In genomic region chr17:86802351-86802985, GRCm38 (mm10) we compare ENCODE assay signal across 9 mouse cellular contexts. TPM values are rescaled to one million over a fixed set of nuclear protein-coding genes. Genes with fewer than 3 reads are reported as not detected.
A peak's percentile ranks its signal among the peaks of the same experiment; 100 is the strongest.
DNase-seq lines count a peak whose midpoint lies in the region; ATAC-seq lines count a peak whose summit lies in the region.
"Had no signal": no experiment of that assay in that cellular context is flagged by ENCODE, and none has a peak within 500 bp of the region (broad histone marks: within the 10 kb centered on the region; RNA-seq: fewer than 3 reads in every experiment).

No protein-coding gene starts in this region.

- H3K4me3 ChIP-seq in limb, embryonic 12.5 days (replicated peaks) = no peak overlapping the region
- H3K4me3 ChIP-seq in limb, embryonic 10.5 days = no peak overlapping the region
- H3K4me3 ChIP-seq in embryonic facial prominence, embryonic 10.5 days = no peak overlapping the region
- H3K4me3 ChIP-seq in intestine, embryonic 15.5 days (replicated peaks) = no peak overlapping the region
- H3K4me3 ChIP-seq: liver, embryonic 15.5 days had no signal

- H3K4me1 ChIP-seq in limb, embryonic 12.5 days (replicated peaks) = peaks cover 29% of the 10 kb centered on the region
- H3K4me1 ChIP-seq in limb, embryonic 10.5 days = peaks cover 21% of the 10 kb centered on the region
- H3K4me1 ChIP-seq in embryonic facial prominence, embryonic 10.5 days = peaks cover 18% of the 10 kb centered on the region
- H3K4me1 ChIP-seq in intestine, embryonic 15.5 days (replicated peaks) = peaks cover 16% of the 10 kb centered on the region

- no peak overlapping the region for H3K4me2 ChIP-seq in limb, embryonic 12.5 days
- no peak overlapping the region for H3K4me2 ChIP-seq in intestine, embryonic 15.5 days (replicated peaks)
- H3K4me2 ChIP-seq: liver, embryonic 15.5 days had no signal

- WGBS in limb, embryonic 12.5 days = 57% methylated on average over 9 of the region's 9 CpGs
- 57% methylated on average over 9 of the region's 9 CpGs for WGBS in limb, embryonic 10.5 days
- 66% methylated on average over 9 of the region's 9 CpGs for WGBS in embryonic facial prominence, embryonic 10.5 days
- 64% methylated on average over 9 of the region's 9 CpGs for WGBS in intestine, embryonic 15.5 days

- 0 out of 2 replicates have a peak overlapping the region, but pooled peaks have one; percentile 56 for H3K27ac ChIP-seq in limb, embryonic 12.5 days
- no peak overlapping the region for H3K27ac ChIP-seq in limb, embryonic 10.5 days
- 0 out of 2 replicates have a peak overlapping the region, but pooled peaks have one; percentile 6 for H3K27ac ChIP-seq in embryonic facial prominence, embryonic 10.5 days (replicated peaks)
- H3K27ac ChIP-seq in intestine, embryonic 15.5 days = 0 out of 2 replicates have a peak overlapping the region, but pooled peaks have one; percentile 20
- H3K27ac ChIP-seq: liver, embryonic 15.5 days had no signal

- H3K9me3 ChIP-seq in limb, embryonic 12.5 days = no peaks in the 10 kb centered on the region
- no peaks in the 10 kb centered on the region for H3K9me3 ChIP-seq in limb, embryonic 10.5 days (replicated peaks)
- no peaks in the 10 kb centered on the region for H3K9me3 ChIP-seq in embryonic facial prominence, embryonic 10.5 days
- no peaks in the 10 kb centered on the region for H3K9me3 ChIP-seq in intestine, embryonic 15.5 days
- H3K9me3 ChIP-seq: liver, embryonic 15.5 days had no signal

- ATAC-seq in limb, embryonic 12.5 days (ENCODE audit: insufficient number of reproducible peaks, insufficient read depth, low FRiP score, low TSS enrichment, low read depth) = no peak
- no peak for ATAC-seq in intestine, embryonic 15.5 days
- ATAC-seq in erythroblast, adult 5-6 weeks (replicated peaks; ENCODE audit: low FRiP score, poor library complexity, severe bottlenecking) = no peak

- H3K36me3 ChIP-seq in limb, embryonic 12.5 days = no peaks in the 10 kb centered on the region
- no peaks in the 10 kb centered on the region for H3K36me3 ChIP-seq in limb, embryonic 10.5 days
- no peaks in the 10 kb centered on the region for H3K36me3 ChIP-seq in embryonic facial prominence, embryonic 10.5 days (replicated peaks)
- H3K36me3 ChIP-seq in intestine, embryonic 15.5 days = no peaks in the 10 kb centered on the region
- H3K36me3 ChIP-seq: liver, embryonic 15.5 days had no signal

- 0 out of 2 replicates have a peak, but pooled peaks cover 5% of the 10 kb centered on the region for H3K27me3 ChIP-seq in limb, embryonic 12.5 days
- H3K27me3 ChIP-seq in limb, embryonic 10.5 days (ENCODE audit: low read depth, poor library complexity, severe bottlenecking) = no peaks in the 10 kb centered on the region
- H3K27me3 ChIP-seq in embryonic facial prominence, embryonic 10.5 days (replicated peaks; ENCODE audit: low read depth, poor library complexity, severe bottlenecking) = no peaks in the 10 kb centered on the region; the same call in 1 of the 2 replicates
- H3K27me3 ChIP-seq in intestine, embryonic 15.5 days (replicated peaks) = no peaks in the 10 kb centered on the region
- H3K27me3 ChIP-seq: liver, embryonic 15.5 days had no signal

- no peak for DNase-seq in limb, embryonic 10.5 days (ENCODE audit: low spot score)
- DNase-seq in embryonic facial prominence, embryonic 10.5 days (ENCODE audit: low spot score) = no peak
- DNase-seq in lung, postnatal 36 days = peak; percentile 82
- DNase-seq in urinary bladder, postnatal 25 days (ENCODE audit: low spot score) = no peak
- no peak for DNase-seq in layer of hippocampus, adult 18-20 months (ENCODE audit: low spot score in 2 of 2)

- H3K9ac ChIP-seq in limb, embryonic 12.5 days (replicated peaks) = no peak overlapping the region
- H3K9ac ChIP-seq in intestine, embryonic 15.5 days = no peak overlapping the region
- H3K9ac ChIP-seq: liver, embryonic 15.5 days had no signal

RNA-seq across cellular contexts. Expression of gene Epas1, which starts 49.0 kb away (rescaled TPM):
- polyA plus RNA-seq in limb, embryonic 12.5 days (2016; fragmentation: Nextera tagmentation; extraction: Ambion mirVana) = 2.1 and 2.4 TPM in 2 replicates
- polyA plus RNA-seq in limb, embryonic 10.5 days (2016; fragmentation: Nextera tagmentation; extraction: Ambion mirVana) = 2.8 and 2.9 TPM in 2 replicates
- polyA plus RNA-seq in embryonic facial prominence, embryonic 10.5 days (2016; fragmentation: Nextera tagmentation; extraction: Ambion mirVana) = 2.8 and 2.9 TPM in 2 replicates
- polyA plus RNA-seq in intestine, embryonic 15.5 days (2015; fragmentation: Nextera tagmentation; extraction: Ambion mirVana) = 3.8 and 4.0 TPM in 2 replicates
- total RNA-seq in erythroblast, adult 5-6 weeks (2015; ENCODE audit: low replicate concordance) = 0.42 and 0.77 TPM in 2 replicates
- total RNA-seq in erythroblast, adult 5-6 weeks (2017; ENCODE audit: low replicate concordance) = 0.17 TPM in 1 of 2 replicates, not detected in the other
- total RNA-seq in layer of hippocampus, adult 18-20 months (2021) = 10 to 100 TPM; 83.0 to 84.1 TPM
